Mouse (Mus musculus) kidney, adult 8-10 months (tissue): ENCODE results near the gene Cenpx.
"Not testable (repeated sequence)": the region's sequence is repeated elsewhere in the genome, so short reads cannot be mapped to it uniquely, and the experiment has no call there.

Experiments used
- DNase-seq, 2 experiments: peaks; one replicate each; pipeline ENCODE4 v3.0.0; 2022

Cenpx gene

DNA sequence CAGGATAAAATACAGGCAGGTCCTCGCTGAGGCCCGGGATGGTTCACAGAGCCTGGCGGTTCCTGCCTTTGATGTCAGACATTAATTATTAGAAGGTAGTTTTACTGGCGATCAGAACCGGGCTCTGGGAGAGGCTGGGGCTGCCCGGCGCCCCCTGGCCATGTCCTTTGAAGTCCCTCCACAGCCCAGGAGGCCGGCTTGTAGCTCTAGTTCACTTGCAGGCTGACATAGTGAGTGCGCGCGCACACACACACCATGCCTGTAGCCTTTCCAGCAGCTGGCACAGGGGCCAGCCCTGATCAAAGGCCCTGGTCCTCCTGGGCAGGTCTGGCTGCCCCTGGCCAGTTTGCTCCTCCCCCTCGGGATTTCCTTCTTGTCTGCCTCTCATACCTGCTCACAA is 17.9 kb downstream of the Cenpx start:
- DNase-seq = peak; percentile 72

GRCm38 (mm10) chr11:120695184-120695583 is 18.4 kb downstream of the Cenpx start:
- DNase-seq = no peak

DNA sequence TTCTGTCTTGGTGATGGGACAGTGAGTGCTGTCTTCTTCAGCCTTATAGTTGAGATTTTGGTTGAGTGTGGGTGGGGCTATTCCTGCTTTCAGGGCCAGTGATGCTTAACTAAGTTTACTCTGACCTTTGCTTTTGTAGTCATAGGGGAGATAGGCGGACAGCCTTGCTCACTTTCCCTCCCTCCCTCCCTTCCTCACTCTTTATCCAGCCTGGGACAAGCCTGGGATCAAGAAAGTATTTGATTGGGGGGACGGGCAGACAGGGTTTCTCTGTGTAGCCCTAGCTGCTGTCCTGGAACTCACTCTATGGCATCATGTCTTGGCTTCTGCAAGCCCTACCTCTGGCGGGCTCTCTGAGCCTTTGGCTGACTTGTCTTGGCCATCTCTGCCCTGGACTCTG is 20.1 kb downstream of the Cenpx start:
- peak; percentile 44 to 55 for DNase-seq

DNA sequence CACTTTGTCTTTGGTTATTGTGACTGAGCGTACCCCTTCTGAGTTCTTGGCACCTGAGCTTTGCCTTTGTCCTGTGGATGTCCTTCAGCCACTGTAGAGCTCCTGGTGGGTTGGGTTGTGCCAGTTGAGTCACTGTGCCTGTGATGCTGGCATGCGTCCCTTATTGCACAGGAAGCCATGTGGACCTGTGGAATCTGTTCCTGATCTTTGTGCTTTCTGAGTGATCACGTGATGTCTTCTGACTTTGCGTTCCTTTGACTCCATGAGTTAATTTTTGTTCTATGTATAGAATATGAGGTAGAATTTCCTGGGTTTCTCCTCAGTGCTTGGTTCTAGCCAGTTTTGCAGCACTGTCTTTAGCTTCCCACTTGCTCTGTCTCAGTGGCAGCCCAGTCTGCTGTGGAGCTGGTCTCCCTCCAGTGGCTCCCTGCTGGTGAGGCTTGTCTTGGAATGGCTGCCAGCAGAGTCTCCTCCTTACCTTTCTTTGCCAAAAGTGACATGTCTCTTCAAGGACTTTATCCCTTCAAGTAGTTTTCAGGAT is 21.0 kb downstream of the Cenpx start:
- DNase-seq = peak; percentile 80 to 85

DNA sequence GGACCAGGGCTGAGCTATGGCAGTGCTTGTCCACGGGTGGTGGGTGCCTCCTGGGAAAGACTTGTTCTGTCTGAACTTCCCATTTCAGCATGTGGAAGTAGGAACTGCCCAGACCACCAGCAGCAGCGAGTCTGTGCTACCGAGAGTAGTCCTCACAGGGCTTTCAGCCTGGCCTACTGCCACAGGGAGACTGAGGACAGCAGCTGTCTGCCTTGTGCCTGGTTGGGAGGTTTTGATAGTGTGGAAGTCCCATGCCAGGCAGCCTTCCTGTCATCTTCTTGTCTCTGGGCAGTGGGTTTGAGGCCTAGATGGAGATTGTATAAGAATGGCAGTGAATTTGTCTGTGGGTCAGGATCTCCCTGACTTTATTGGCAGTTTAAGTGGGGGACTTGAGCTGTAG is 24.2 kb downstream of the Cenpx start:
- DNase-seq = no peak

GRCm38 (mm10) chr11:120686650-120687272 is 26.8 kb downstream of the Cenpx start:
- no peak for DNase-seq

DNA sequence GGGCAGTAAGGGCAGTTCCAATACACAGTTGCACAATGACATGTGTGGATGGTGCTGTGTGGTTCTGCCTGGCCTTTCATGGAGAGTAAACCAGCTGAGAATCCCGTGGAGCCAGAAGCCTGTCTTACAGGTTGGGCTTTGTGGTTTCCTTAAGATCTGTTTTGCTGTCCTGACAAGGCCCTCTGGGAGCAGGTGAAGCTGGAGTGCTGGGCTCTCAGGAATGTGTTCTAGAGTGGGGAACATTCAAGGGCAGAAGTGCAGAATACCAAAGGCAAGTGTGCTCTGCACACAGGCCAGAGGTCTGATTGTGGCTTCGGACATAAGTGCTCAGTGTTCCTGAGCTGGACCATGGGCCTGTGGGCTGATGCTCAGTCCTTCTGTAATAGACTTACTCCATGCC is 28.9 kb downstream of the Cenpx start:
- no peak for DNase-seq

DNA sequence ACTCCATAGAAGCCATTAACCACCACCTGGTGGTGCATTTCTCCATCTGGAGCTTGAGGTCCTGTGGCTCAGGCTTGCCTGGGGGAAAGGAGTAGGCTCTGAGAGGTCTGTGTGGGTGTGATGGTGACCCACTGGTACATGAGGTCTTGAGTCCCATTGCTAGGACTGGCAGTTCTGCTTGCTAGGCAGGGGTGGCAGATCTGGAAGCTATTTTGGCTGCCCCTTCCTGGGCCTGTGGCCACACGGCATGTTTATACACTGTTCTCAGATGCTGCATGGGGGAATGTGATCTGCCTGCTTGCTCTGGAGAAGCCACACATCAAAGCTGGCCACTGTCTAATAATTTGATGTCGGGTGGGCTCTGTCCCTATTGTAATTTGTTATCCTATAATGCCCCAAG is 29.5 kb downstream of the Cenpx start:
- DNase-seq = no peak

DNA sequence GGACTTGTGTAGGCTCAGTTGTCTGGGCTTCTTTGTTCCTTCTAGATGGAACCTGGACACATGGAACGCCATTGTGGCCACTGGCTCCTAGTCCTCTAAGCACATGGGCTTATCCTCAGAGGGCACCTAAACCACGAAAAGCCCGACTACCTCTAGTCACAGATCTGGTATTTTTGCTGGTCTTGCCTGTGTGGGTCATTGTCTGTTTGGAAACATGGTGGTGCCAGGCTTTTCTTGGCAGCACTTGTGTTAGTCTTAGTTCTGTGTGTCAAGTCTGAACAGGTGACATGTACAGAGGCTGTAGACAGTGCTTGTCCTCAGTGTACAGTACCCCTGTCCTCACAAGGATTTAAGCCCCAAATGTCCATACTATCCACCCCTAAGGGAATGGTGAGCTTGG is 30.0 kb downstream of the Cenpx start:
- no peak for DNase-seq

- no peak for DNase-seq
These were observed 30.9 kb downstream of the Cenpx start for GRCm38 (mm10) chr11:120682683-120683082.

DNA sequence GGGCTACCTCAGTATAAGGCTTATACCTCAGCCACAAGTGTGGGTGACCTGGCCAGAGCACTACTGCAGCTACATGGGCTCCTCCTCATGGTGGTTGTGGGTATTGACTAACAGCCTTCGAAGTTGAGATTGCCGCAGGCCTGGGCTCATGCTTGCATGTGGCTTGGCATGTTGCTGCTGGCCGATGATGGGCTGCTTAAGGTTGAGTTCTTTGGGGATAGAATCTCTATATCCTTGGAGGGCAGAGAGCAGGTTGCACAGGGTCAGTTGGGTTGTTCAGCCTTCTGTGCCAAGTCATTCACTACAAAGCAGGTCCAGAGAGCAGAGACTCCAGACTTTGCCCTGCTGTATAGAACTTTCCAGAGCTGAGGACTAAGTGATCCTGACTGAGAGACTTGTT is 33.6 kb downstream of the Cenpx start:
- peak; percentile 75 to 86 for DNase-seq

DNA sequence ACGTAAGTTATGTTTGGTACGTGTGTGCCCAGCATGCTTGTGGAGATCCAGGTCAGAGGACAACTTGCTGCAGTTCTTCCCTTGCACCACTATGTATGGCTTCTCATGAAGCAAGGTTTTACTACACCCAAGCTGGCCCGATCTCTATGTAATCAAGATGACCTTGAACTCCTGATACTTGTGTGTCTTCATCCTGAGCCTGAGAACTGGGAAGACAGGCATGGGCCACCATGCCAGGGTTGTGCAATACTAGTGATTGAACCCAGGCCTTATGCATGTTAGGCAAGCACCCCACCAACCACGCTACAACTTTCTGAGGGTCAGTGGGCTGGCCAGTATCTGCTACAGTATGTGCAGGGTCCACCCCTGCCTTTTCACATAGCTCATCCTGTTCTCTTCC is 36.6 kb downstream of the Cenpx start:
- DNase-seq = no peak

DNA sequence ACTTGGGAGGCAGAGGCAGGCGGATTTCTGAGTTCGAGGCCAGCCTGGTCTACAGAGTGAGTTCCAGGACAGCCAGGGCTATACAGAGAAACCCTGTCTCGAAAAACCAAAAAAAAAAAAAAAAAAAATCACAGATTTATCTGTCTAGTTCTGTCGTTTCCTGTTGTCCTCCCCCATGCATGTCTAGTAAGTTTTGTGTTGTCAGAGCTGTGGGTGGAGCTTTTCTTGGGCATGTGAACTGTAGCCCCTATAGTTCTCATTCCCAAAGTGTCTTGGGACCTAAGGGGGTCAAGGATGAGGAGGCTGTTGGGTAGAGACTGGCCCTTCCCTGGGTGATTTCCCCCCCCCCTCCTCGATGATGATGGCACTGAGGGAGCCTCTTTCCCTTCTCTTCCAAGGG is 37.7 kb downstream of the Cenpx start:
- DNase-seq = not testable (repeated sequence)

- DNase-seq = no peak
These were observed 39.9 kb downstream of the Cenpx start for GRCm38 (mm10) chr11:120673594-120674122.

DNA sequence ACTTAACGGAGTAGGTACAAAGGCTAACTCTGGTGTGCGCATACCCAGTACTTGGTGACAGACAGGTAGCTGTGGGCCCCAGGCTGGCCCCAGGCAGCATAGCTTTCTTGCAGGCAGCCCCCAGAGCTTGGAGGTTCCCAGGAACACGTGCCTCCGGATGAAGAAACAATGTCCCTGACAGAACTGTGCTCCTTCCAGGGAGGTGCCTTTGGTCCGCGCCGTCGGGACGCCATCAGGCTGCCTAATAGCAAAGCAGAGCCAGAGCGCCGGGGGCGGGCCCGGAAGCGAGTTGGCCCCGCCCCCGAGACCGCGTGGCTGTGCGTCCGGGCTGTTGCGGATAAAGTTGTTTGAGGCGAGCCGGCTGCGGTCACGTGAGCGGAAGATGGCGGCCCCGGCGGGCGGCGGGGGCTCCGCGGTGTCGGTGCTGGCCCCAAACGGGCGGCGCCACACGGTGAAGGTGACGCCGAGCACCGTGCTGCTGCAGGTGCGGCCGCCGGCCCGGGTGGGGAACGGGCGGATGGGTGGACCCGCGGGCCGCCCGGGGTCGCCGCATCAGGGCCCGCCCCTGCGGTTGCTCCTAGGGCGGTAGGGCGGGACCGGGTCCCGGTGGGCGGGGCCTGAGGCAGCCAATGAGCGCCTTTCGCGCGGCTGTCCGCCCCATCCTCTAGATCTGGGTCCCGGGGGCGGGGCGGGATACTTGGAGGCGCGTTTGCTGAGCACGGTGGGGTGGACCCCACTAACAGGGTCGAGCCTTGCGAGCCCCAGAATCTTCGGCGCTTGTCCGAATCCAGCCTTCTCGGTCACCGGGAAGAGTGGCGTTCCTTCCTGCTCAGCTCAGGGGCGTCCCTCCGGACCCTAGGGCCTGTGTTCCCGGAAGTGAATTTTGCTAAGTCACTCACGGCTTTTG is 40.6 kb downstream of the Cenpx start, which contains the start of gene Aspscr1:
Aspscr1 (plus strand) TSS at position 287 of the 907 bp plus-strand sequence.
- peak; percentile 95 to 96 for DNase-seq

- DNase-seq = no peak
These were observed 46.9 kb downstream of the Cenpx start for GRCm38 (mm10) chr11:120666617-120667016.

DNA sequence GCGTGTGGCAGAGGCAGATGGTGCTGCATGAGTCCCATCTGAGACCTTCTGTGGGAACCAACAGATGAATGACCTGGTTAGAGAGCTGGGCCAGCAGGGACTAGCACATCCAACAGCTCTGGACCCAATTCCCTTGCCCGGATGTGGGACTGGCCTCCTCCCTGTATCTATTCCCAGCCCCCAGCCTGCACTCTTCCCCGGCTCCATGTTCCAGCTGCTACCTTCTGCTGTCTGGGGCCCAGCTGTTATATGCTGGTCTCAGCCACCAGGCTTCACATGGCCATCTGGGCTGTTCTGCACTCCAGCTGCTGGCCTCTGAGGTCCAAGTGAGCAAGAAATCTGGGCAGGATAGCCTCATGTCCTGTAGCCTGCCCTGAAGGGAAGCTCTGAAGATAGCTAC is 48.1 kb downstream of the Cenpx start:
- DNase-seq = no peak

- no peak for DNase-seq
These were observed 49.8 kb downstream of the Cenpx start for GRCm38 (mm10) chr11:120663714-120664113.

DNA sequence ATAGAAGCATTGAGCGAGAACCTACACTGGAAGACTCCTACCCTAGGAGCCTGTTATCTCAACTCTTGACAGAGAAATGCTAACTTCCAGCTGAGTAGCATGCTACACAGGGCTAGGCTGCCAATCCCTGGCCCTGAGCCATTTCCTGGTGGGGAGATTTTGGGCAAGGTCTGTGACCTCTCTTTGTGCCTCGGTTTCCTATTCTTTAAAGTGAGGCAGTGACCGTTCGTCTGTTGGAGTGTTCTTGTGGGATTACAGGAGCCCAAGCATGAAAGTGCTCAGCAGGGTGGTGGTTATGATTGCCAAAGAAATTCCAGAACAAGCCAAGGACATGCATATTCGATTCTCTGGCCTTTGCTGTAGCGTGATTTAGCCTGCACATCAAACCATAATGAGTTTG is 50.8 kb downstream of the Cenpx start:
- no peak for DNase-seq

GRCm38 (mm10) chr11:120661076-120661460 is 52.5 kb downstream of the Cenpx start, which contains the start of gene Notum:
Notum (minus strand) TSS chr11:120661175.
- no peak for DNase-seq
